Mouse (Mus musculus) megakaryocyte-erythroid progenitor cell, adult 5-6 weeks (primary cell): Measurements from ENCODE around the gene Prss43. TPM values are rescaled to one million over a fixed set of nuclear protein-coding genes. Genes with fewer than 3 reads are reported as not detected.
A peak's percentile ranks its signal among the peaks of the same experiment; 100 is the strongest.
"Not testable (repeated sequence)": the region's sequence is repeated elsewhere in the genome, so short reads cannot be mapped to it uniquely, and the experiment has no call there.

Source experiments
- ATAC-seq: replicated peaks from 2 replicates; pipeline ENCODE4 v1.8.0; 2016; ENCODE audit warnings: mild to moderate bottlenecking, inconsistent platforms; ENCODE audit not compliant: severe bottlenecking, poor library complexity, low FRiP score, low TSS enrichment
- total RNA-seq, 2 experiments: library from RNA; stranded (forward) in 1 of 2; stranded (reverse) in 1 of 2; fragments of 200-1000, 215-1000 nt in 1 of 2; fragments of >200 nt in 1 of 2; fragmentation: Nextera tagmentation in 1 of 2; gene quantifications; 2 replicates each; pipeline ENCODE4 v1.2.3; 2014 to 2017

Prss43 gene
- total RNA-seq (2014; fragmentation: Nextera tagmentation) (not detected in 2 replicates), total RNA-seq (2017) (not detected in 2 replicates)

DNA sequence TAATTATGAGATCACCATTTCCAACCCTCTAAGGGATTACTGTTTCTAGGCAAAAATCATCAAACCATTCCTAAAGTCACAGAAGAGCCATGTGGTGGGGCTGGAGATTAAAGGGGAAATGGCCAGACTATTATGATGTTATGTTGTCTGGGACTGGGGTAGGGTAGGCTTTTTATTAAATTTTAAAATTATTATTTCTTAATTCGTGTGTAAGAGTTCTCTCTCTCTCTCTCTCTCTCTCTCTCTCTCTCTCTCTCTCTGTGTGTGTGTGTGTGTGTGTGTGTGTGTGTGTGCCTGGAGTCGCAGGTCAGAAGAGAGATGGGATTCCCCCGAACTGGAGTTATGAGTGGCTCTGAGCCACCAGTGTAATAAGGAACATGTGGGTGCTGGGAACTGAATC lies at the start of gene Prss43:
Gene Prss43 (plus strand): TSS at position 301 of the 400 bp plus-strand sequence.
- no peak for ATAC-seq

DNA sequence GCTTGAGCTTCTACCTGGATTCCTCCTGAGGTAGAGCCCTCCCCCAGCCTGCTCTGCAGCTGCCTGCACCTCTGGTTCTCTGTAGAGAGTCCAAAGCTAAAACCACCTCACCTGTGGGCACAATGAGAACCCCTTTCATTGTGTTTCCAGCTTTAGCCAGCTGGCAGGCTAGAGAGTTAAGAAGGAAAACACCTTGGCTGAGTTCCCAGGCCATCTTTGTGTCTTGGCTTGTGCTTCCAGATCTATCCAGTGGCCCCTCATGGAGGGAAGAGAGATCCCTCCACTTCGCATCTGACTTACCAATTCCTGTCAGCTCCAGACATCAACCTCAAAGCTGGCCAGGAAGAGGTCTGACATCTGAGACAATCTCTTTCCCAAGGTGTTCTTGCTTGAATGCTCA lies 48.4 kb upstream of the Prss43 start:
- no peak for ATAC-seq

DNA sequence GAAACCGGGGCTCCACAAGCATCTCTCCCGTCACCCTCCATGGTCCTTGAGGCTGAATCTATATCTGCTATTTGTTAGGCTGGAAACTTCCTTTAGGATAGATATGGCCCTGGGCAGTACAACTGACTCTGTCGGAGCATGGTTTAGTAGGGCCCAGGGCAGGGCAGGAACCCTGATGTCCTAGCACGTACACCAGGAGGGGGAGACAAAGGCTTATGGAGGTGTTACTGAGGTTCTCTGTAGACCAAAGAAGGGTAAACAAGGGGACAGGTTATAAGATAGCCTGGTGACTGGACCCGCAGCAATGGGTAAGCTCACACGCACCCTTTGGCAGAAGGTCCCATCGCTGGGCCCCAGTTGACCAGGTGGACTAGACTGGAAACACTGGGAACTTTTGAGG lies 47.9 kb upstream of the Prss43 start:
- no peak for ATAC-seq

- no peak for ATAC-seq
Measured at GRCm38 (mm10) chr9:110779242-110779913, 47.1 kb upstream of the Prss43 start.

DNA sequence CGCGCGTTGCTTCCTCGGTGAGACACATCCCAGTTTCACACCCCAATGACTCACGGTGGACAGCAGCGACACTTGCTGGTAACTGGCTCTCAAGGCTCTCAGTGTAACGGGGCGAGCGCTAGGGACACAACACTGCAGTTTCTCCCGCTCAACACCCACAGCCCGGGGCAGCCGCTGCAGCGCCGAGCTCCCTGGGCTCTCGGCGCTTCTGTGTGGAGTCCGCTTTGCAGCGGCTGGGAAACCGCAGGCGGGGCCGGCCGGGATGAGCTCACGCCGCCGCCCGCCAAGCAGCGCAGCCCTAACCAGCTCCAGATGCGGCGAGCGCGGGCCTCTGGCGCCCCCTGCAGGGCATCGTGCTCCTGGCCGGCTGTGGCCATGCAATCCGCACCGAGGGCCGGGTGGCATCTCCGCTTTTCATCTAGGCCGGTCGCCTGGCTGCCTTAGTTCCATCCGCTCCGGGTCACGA lies 45.2 kb upstream of the Prss43 start:
- ATAC-seq: peak; percentile 88

DNA sequence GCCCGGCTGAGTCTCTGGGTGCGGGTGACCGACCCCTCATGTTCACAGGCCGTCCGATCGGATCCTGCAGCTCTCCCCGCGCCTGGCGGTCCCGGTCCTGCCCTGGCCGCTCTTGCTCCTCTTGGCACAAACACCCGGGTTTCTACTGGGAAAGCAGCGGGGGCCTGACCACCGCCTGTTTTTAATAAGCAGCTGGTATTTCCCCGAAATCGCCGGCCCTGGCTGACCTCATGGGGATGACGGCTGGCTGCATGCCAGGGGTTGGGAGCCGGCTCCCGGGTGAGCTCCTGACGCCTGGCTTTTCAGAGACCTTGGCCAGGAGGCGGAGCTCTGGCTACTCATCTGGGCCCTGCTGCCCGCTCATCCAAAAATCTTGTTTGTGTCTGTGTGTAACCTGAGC lies 44.8 kb upstream of the Prss43 start:
- ATAC-seq: 0 out of 2 replicates have a peak, but pooled peaks have one; percentile 11

DNA sequence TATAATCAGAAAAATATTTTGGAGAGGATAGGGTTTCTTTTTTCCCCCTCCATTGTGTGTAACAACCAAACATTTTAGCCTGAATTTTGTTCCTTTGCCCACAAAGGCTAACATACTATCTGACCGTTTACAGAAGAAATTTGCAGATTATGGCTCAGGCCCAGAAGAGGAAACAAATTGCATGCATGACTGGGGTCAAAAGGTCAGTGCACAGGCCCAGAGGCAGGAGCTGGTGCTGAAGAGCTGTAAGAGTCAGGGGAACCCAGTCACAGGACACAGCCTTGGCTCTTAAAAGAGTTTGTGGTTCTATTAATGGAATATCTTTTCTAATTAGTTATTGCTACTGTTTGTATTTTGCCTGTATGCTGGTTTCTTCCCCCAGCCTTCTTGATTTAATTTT lies 42.9 kb upstream of the Prss43 start:
- ATAC-seq: no peak

DNA sequence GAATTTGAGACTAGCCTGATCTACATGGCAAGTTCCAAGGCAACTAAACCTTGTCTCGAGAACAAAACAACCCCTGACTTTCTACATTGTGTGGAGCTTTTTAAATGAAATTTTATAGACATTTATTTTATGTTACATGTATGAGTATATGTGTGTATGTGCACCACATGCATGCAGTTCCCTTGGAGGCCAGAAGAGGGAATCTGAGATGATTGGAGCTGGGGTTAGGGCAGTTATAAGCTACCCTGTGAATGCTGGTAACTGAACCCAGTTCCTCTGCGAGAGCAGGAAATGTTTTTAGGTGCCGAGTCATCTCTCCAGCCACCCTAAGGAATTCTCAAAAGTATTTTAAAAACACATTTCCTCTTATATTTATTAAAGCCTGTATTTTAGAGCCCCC lies 38.3 kb upstream of the Prss43 start:
- ATAC-seq: no peak

- ATAC-seq: no peak
Measured at GRCm38 (mm10) chr9:110790462-110790861, 36.0 kb upstream of the Prss43 start.

DNA sequence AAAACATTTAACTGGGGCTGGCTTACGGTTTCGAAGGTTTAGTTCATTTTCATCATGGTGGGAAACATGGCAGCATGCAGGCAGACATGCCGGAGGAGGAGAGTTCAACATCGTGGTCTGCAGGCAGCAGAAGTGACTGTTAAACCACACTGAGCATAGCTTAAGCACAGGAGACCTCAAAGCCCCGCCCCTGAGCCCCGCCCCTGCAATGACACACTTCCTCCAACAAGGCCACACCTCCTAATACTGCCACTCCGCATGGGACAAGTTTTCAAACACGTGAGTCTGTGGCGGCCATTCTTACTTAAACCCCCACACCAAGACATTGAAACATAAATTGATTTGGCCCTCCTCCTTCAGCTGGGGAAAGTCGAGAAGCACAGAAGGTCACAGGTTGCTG lies 29.5 kb upstream of the Prss43 start:
- no peak for ATAC-seq

GRCm38 (mm10) chr9:110797866-110798265 lies 28.6 kb upstream of the Prss43 start, which contains the start of gene Prss42:
Prss42 (plus strand) TSS chr9:110798166.
- no peak for ATAC-seq

GRCm38 (mm10) chr9:110800834-110801479 lies 25.5 kb upstream of the Prss43 start:
- ATAC-seq: no peak

DNA sequence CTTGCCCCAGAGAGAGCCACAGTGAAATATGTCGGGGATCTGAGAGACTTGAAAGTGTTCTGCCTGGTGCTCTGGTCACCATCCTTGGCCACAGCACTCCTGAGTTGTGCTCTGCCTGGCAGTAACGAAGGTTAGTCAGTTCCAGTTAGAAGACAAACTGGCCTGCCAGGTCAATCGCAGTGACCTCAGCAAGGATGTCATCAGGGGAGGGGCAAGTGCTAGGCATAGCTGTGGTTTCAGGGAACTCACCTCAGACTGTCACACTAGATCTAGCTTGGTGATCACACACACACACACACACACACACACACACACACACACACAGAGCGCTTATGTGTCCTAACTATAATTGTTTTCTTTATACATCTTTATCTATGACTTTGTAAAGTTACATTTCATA lies 23.2 kb upstream of the Prss43 start:
- ATAC-seq: no peak

- ATAC-seq: no peak
Measured at GRCm38 (mm10) chr9:110810051-110810450, 16.4 kb upstream of the Prss43 start.

- no peak for ATAC-seq
Measured at GRCm38 (mm10) chr9:110813789-110814188, 12.7 kb upstream of the Prss43 start, which contains the start of gene Prss44. Prss44 (plus strand) TSS chr9:110813994.

DNA sequence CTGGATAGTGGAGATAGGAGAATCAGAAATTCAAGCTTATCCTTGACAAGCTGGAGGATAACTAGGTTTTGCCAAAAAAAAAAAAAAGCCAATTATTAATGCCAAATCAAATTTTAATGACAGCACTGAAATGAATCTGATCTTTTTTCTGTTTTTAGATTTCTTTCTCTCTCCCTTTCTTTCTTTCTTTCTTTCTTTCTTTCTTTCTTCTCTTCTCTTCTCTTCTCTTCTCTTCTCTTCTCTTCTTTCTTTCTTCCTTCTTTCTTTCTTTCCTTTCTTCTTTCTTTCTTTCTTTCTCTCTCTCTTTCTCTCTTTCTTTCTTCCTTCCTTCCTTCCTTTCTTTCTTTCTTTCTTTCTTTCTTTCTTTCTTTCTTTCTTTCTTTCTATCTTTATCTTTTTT lies 5.9 kb upstream of the Prss43 start:
- ATAC-seq: not testable (repeated sequence)

GRCm38 (mm10) chr9:110821436-110821835 lies 5.1 kb upstream of the Prss43 start:
- no peak for ATAC-seq

DNA sequence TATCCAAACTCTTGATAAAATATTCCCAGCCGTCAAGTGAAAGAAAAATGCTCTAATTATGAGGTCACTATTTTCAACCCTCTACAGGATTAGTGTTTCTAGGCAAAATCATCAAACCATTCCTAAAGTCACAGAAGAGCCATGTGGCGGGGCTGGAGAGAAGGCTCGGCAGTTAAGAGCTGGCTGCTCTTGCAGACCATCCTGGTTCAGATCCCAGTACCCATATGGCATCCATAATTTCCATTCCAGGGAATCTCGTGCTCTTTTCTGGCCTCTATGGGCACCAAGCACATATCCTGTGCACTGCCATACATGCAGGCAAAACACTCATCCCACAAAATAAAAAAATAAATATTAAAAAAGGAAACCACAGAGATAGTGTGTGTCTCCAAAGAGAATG lies 1.1 kb upstream of the Prss43 start:
- no peak for ATAC-seq

DNA sequence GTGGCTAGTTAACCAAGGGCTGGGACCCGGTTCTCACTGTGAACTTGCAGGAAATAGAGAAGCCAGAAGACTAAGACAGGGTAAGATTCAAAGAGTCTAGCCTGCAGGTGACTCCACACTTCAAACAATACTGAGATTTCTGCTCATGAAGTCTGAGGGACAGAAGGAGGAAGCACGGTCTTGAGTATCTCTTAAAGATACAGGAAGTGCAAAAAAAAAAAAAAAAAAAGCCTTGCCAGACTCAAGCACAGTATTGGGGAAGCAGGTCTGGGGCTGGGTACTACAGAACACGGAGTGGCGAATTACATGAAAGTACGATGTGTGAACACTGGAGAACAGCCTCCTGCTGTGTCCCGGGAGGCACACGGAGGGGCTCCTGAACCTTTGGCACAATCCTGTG lies 658 bp upstream of the Prss43 start:
- ATAC-seq: no peak

- ATAC-seq: peak; percentile 63
Measured at GRCm38 (mm10) chr9:110833021-110833420, 6.5 kb downstream of the Prss43 start.

DNA sequence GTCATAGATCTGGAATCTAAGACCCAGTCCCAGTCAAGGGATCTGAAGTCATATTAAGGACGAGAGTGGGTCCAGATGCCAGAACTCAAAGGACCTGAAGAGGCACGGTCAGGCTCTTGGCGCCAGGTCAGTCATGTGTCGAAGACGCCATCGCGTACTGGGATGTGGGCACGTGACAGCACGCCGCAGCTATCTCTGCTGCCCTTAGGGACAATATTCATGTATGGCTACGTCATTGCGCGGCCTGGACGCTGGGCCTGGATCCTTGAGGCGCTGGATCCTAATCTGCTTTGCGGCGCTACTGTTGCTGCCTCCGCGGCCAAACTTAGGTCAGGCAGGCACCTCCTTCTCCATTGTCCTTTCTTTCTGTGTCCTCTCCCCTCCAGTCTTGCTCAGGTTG lies 7.9 kb downstream of the Prss43 start, which contains the start of gene Prss45:
Gene Prss45 (plus strand): TSS at position 178 of the 400 bp plus-strand sequence.
- no peak for ATAC-seq
